Mouse (Mus musculus) bone marrow macrophage, adult 2 months (primary cell): Measurements from ENCODE around the gene Mindy2. TPM values are rescaled to one million over a fixed set of nuclear protein-coding genes. Genes with fewer than 3 reads are reported as not detected.
"Not testable (repeated sequence)": the region's sequence is repeated elsewhere in the genome, so short reads cannot be mapped to it uniquely, and the experiment has no call there.

Experiments used
- H3K27ac ChIP-seq: 2 replicates; pipeline ENCODE4 v1.5.1; 2012; ENCODE audit warnings: low read depth, low read length; ENCODE audit not compliant: insufficient read depth
- H3K4me1 ChIP-seq: 2 replicates; pipeline ENCODE4 v1.6.1; 2012; ENCODE audit warnings: low read length; ENCODE audit not compliant: control insufficient read depth, insufficient read depth
- H3K4me3 ChIP-seq: 2 replicates; pipeline ENCODE4 v1.5.1; 2012; ENCODE audit warnings: mild to moderate bottlenecking, low read length, moderate library complexity; ENCODE audit not compliant: insufficient read depth
- CTCF ChIP-seq: IDR thresholded peaks from 2 replicates; pipeline ENCODE4 v1.5.1; 2012; ENCODE audit warnings: low read depth, mild to moderate bottlenecking, low read length, moderate library complexity
- POLR2A ChIP-seq: IDR thresholded peaks from 2 replicates; pipeline ENCODE4 v1.6.1; 2012; ENCODE audit warnings: mild to moderate bottlenecking, low read depth, low read length, borderline replicate concordance
- polyA plus RNA-seq: library from polyadenylated mRNA; stranded (reverse); fragments of >200 nt; gene quantifications from 2 replicates; pipeline ENCODE4 v1.2.4, GENCODE M21; 2012; ENCODE audit not compliant: missing spikeins, insufficient read depth, insufficient read length

Gene Mindy2
- polyA plus RNA-seq, 1 experiment, result 33.9 TPM

GRCm38 (mm10) chr9:70590775-70591174 is 66.2 kb downstream of the Mindy2 start:
- H3K27ac ChIP-seq, result no peak overlapping the region
- no peak overlapping the region for H3K4me3 ChIP-seq
- TF ChIP-seq CTCF, result no peak
- no peak for TF ChIP-seq POLR2A
- H3K4me1 ChIP-seq, result peaks cover 12% of the 10 kb centered on the region

DNA sequence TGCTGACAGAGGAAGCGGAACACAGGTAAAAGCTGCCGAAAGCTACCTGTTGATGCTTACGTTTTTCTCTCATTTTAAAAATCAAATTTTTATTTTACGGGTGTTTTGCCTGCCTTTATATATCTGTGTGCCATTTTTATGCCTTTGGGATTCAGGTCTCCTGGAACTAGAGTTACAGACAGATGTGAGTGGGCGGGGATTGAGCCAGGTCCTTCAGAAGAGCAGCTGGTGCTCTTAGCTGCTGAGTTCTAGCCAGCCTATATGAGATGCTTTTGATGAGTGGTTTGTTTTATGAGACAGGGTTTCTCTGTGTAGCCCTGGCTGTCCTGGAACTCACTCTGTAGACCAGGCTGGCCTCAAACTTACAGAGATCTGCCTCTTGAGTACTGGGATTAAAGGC is 69.8 kb downstream of the Mindy2 start:
- no peak overlapping the region for H3K4me3 ChIP-seq
- H3K27ac ChIP-seq, result no peak overlapping the region
- peaks cover 25% of the 10 kb centered on the region for H3K4me1 ChIP-seq
- no peak for TF ChIP-seq POLR2A
- TF ChIP-seq CTCF, result no peak

DNA sequence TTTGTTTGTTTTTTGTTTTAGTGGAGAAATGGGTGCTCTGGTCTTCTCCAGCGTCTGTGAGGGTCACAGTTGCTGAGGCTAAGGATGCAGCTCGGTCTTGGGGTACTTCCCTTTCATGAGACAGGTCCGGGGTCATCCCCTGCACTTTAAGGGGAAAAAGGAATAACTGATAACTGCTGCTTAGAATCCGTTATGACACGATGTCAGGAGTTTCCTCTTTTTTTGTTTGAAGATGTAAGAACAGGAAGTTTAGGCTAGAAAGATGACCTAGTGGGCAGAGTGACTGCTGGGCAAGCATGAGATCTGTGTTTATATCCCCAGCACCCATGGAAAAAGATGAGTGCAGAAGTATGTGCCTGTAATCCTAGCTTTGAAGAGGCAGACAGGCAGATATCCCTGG is 71.8 kb downstream of the Mindy2 start:
- Histone ChIP-seq H3K4me3 (no peak overlapping the region), H3K27ac (peak overlapping the region; percentile 56), H3K4me1 (peaks cover 16% of the 10 kb centered on the region)
- no peak for TF ChIP-seq POLR2A
- no peak for TF ChIP-seq CTCF

DNA sequence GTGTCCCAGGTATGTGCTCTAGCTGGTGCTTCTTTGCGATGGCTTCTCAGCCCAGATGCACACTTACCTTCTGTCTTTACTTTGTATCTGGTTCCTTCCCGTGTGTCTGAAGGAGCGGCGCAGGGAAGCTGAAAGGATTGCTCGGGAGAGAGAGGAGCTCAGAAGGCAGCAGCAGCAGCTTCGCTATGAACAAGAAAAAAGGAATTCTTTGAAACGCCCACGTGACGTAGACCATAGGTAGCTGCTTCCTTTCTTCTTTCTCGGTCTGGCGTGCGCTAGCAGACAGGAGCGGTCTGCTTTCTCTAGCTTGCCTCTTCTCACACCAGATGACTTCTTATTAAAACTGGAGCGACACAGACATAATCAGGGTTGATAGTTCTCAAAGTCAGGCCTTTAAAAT is 72.3 kb downstream of the Mindy2 start:
- Histone ChIP-seq H3K27ac (peak overlapping the region; percentile 15; the same call in 1 of the 2 replicates), H3K4me1 (peaks cover 14% of the 10 kb centered on the region), H3K4me3 (no peak overlapping the region)
- TF ChIP-seq POLR2A, result no peak
- TF ChIP-seq CTCF, result no peak

- TF ChIP-seq CTCF (no peak), POLR2A (no peak)
These were observed 76.0 kb downstream of the Mindy2 start for GRCm38 (mm10) chr9:70580956-70581355.

DNA sequence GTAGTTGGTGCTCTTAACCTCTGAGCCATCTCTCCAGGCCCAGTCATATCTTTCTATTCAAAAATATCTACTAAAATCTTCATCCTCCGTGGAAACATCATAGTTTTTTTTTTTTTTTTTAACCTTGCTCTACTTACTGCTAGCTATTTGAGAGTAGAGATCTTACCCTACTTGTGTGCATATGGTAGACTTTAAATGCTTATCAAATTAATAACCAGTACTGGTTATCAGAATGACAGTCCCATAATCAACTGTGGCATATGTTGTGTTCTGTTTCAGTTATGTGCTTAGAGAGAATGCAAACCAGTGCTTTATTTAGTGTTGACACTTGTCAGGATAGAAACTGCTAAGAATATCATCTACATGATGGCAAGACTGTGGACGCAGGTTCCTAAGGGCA is 78.9 kb downstream of the Mindy2 start:
- H3K27ac ChIP-seq, result no peak overlapping the region
- no peak overlapping the region for H3K4me3 ChIP-seq
- no peaks in the 10 kb centered on the region for H3K4me1 ChIP-seq
- no peak for TF ChIP-seq POLR2A
- TF ChIP-seq CTCF, result no peak

More at GRCm38 (mm10) chr9:70580956-70581355, 76.0 kb downstream of the Mindy2 start:
- Histone ChIP-seq H3K4me3 (no peak overlapping the region), H3K27ac (no peak overlapping the region), H3K4me1 (peaks cover 14% of the 10 kb centered on the region)

DNA sequence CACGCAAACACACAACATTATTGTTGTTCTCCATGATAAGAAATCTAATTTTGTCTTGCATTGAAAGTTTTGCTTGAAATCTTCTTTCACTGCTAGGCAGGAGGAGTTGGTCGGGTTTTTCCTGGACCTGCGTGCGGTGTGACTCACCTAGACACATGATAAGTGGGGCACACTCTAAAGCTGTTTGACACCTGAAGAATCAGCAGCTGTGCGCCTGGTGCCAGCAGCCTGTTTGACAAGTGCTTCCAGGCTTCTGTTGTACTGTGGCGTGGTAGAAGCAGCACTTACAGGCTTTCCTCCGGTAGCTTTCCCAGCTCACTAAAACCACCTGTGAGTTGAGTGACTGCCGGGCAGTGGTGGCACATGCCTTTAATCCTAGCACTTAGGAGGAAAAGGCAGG is 86.6 kb downstream of the Mindy2 start:
- Histone ChIP-seq H3K4me1 (no peaks in the 10 kb centered on the region), H3K4me3 (no peak overlapping the region), H3K27ac (no peak overlapping the region)
- no peak for TF ChIP-seq CTCF
- TF ChIP-seq POLR2A, result no peak

DNA sequence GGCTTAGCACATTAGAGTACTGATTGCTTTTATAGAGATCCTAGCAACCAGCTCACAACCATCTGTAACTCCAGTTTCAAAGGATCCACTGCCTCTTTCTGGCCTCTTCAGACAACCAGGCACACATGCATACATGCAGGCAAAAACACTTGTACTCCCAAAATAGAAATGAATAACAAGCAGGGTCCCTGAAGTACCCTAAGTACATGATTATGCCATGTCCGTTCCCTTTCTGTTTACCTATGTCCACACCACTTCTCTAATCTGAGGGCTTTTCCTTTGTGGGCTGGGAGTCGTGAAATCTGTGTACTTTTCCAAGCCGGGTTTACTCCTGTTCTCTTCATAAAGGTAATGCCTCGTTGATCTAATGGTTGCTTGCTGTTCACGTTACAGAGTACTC is 89.3 kb downstream of the Mindy2 start:
- TF ChIP-seq POLR2A (no peak), CTCF (no peak)
- H3K4me3 ChIP-seq, result no peak overlapping the region
- H3K27ac ChIP-seq, result no peak overlapping the region
- H3K4me1 ChIP-seq, result no peaks in the 10 kb centered on the region

DNA sequence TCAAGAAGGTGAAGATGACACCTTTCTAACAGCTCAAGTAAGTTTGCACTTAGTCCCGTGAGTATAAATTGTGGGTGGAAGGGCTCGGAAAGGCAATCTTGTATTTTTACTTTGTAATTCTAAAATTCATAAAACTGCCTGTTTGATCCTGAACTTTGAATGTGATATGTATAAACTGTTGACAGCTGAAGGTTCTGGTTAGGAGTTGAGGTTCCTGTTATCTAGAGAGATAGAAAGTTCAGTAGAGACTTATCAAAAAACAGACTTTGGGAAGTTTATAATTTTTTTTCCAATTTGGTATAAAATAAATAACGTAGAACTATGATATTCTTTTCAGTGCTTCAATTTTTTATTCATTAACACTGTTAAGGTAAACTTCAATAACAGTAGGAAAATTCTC is 94.1 kb downstream of the Mindy2 start:
- Histone ChIP-seq H3K27ac (no peak overlapping the region), H3K4me1 (no peaks in the 10 kb centered on the region), H3K4me3 (no peak overlapping the region)
- TF ChIP-seq POLR2A (no peak), CTCF (no peak)

DNA sequence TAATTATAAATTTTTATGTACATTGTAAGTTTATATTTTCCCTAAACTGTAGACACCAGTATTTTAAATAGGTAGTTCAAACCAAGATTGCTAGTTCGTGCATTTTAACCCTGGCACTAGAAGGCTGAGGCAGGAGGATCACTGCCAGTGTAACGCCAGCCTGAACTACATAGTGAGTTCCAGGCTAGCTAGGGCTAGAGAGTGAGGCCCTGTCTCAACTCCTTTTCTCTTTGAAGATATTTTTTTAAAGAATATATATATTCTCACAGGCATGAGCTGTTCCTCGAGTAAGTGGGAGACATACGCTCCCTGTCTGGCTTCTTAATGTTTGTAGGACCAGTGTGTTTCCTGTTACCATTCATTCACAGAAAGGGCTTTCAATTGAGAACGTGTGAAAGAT is 100.2 kb downstream of the Mindy2 start:
- H3K4me3 ChIP-seq, result no peak overlapping the region
- 0 out of 2 replicates have a peak, but pooled peaks cover 3% of the 10 kb centered on the region for H3K4me1 ChIP-seq
- H3K27ac ChIP-seq, result no peak overlapping the region
- no peak for TF ChIP-seq POLR2A
- no peak for TF ChIP-seq CTCF

DNA sequence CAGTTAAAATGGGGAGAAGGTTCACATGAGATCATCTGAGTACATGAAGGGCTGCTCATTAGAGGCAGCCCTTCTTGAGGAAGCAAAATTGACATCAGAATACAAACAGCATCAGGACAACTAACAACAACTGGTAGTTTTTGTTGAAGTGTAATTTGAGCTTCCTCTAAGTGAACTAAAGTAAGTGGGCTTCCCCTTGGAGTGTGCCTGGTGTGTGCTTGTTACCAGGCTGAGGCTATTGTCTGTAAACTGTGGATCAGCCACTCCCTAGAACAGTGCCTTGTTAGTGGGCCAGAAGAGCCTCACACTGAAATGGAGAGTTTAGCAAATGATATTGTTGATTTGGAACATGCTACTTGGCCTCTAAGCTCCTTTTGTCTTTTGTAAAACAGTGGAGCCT is 101.5 kb downstream of the Mindy2 start:
- H3K4me1 ChIP-seq, result 0 out of 2 replicates have a peak, but pooled peaks cover 3% of the 10 kb centered on the region
- TF ChIP-seq POLR2A, result no peak
- TF ChIP-seq CTCF, result no peak
- no peak overlapping the region for H3K4me3 ChIP-seq
- no peak overlapping the region for H3K27ac ChIP-seq

- H3K4me1 ChIP-seq, H3K27ac ChIP-seq: not testable (repeated sequence)
These were observed 104.7 kb downstream of the Mindy2 start for GRCm38 (mm10) chr9:70552233-70552632.

More at GRCm38 (mm10) chr9:70552233-70552632, 104.7 kb downstream of the Mindy2 start:
- not testable (repeated sequence) for H3K4me3 ChIP-seq
